Mouse (Mus musculus): ENCODE results near the gene Gtf2a2.

GRCm38 (mm10) chr9:69989303-69990121, 22.8 kb upstream of the Gtf2a2 start, which contains the start of gene Bnip2:
- TF ChIP-seq GATA1 (IDR thresholded peaks at IDR 0.05; ENCODE audit: borderline replicate concordance, low read length), result no peak
- TF ChIP-seq FLI1 (IDR thresholded peaks at IDR 0.05; ENCODE audit: low read length), result no peak
